Mouse (Mus musculus) G1E-ER4 (cell line): ENCODE results near the gene Iqgap1. TPM values are rescaled to one million over a fixed set of nuclear protein-coding genes. Genes with fewer than 3 reads are reported as not detected.

Experiments used
- GATA1 ChIP-seq: IDR thresholded peaks from one replicate; pipeline ENCODE4 v1.8.0; 2012; ENCODE audit warnings: low read length, inconsistent platforms
- polyA plus RNA-seq: library from polyadenylated mRNA; stranded (reverse); fragments of >175 nt; gene quantifications from 2 replicates; pipeline ENCODE4 v1.2.3, GENCODE M21; 2012

Iqgap1 gene
- polyA plus RNA-seq, 1 experiment: 12.6 TPM

- TF ChIP-seq GATA1: no peak
Measured at GRCm38 (mm10) chr7:80846280-80846678, 20.5 kb upstream of the Iqgap1 start.

DNA sequence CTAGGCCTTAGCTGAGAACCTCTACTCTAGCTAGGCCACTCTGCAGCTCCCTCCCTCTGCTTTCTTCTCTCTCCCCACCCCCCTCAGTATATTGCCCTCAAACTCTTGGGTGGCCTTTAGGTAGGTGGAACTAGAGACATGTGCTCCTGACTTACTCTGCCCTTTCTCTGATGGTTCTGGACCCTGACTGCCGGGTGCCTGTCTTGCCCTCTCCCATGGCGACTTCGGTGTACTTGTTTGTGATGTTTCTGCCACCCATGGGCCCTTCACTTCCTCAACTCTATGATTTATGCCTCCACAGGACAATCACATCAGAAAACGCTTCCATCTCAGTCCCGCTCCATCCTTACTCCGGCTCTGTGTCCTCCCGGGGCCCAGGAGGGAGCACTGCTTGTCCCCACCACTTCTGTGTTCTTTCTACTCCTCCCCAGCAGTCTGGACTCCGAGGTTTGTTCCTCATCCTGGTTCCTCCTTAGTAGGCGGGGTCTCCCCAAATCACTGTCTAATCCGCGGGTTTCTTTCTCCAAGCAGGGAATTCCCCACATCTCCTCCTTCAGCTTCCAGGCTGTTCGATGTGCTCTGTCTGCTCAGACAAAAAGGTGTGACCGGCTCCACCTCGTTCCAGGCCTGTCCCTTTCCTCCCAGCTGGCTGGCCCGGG lies 20.0 kb upstream of the Iqgap1 start:
- TF ChIP-seq GATA1: no peak

- no peak for TF ChIP-seq GATA1
Measured at GRCm38 (mm10) chr7:80844691-80845090, 18.9 kb upstream of the Iqgap1 start.

DNA sequence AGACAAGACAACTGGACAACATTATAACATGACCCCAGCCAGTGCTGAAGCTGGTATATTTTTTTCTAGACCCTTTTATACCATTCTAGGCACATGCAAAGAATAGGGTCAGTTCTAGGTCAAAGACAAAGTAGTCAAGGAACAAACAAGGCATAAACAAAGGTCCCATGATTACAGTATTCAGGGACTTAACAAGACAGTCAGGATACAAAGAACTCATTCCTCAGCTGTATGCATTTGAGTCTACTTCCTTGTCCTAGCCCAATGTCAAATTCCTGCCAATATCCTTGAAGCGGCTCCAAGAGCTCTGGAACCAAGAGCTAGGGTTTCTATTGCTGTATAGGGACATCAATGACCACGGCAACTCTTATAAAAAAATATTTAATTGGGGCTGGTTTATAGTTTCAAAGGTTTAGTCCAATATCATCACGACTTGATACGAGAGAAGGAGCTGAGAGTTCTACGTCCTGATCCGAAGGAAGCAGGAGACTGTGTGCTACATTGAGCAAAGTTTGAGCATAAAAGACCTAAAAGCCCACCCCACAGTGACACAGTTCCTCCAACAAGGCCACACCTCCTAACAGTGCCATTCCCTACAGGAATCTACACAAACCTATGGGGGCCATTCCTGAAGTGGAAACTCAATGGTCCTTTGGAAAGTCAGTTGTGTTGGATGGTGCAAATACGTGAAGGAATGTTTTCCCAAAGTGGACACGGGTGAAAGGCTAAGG lies 18.3 kb upstream of the Iqgap1 start:
- TF ChIP-seq GATA1: no peak

DNA sequence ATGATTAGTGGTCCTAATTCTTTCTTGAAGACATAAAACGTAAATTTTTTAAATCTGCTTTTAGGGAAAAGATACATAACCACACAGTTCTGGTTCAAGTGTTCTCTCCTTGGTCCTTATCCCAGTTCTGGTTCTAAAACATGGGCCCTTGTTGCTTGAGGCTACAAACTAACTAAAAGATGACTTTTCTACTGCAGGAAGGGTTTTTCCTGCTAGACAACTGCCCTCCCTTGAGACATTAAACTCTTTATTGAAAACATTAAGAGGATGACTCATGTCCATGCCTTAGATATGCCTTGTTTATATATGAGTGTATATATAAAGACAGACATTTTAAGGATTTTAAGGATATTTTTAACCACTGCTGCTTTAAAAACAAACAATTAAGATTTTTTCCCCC lies 17.4 kb upstream of the Iqgap1 start:
- no peak for TF ChIP-seq GATA1

DNA sequence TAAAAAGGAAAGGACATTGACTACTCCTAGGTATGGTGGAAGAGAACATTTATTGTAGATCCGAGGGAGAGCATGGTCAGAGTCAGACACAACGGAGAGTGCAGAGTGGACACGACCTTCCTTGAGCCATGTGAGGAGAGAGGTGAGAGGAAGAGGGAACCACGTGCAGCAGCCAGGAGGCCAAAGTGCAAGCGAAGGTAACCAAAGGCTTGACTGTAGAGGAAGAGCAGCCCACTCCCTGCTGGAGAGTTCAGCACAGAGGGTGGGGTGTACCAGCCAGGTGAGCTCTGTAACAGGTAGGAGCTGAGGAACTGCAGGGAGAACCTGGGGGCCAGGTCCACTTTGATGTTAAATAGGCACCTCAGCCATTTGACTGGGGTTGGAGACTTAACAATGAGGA lies 16.4 kb upstream of the Iqgap1 start:
- no peak for TF ChIP-seq GATA1

DNA sequence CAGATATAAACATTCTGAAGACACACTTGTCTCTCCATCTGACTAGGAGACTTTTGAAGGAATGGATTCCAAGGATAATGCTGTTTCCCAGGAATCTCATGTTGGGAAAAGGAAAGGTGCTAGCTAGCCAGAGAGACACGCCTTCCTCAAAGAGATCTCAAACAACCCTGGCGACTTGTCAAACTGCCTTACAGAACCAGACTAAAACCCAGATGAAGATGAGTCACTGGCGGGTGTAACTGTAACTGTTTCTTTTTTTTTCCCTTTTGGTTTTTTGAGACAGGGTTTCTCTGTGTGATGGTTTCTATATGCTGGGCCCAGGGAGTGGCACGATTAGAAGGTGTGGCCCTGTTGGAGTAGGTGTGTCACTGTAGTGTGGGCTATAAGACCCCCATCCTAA lies 15.2 kb upstream of the Iqgap1 start:
- no peak for TF ChIP-seq GATA1

GRCm38 (mm10) chr7:80840241-80840640 lies 14.5 kb upstream of the Iqgap1 start:
- no peak for TF ChIP-seq GATA1

GRCm38 (mm10) chr7:80839755-80840154 lies 14.0 kb upstream of the Iqgap1 start:
- TF ChIP-seq GATA1: no peak

DNA sequence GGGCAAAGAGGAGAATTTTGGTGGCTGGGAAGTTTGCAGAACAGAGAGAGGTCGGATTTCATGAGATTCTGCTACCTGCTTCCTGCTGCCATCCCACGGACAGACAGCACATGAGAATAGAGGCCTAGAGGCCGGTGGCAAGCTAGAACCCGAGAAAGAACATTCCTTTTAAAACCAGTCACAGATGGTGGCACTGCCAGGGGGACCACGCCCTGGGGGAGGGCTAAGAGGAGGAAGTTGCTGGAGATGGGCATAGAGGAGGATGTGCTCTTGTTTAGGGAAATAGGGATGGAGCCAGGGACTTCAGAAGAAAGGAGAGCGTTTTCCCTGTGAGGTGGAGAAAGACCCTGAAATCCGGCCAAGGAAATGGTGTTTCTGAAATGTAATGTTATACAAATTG lies 12.5 kb upstream of the Iqgap1 start:
- no peak for TF ChIP-seq GATA1

DNA sequence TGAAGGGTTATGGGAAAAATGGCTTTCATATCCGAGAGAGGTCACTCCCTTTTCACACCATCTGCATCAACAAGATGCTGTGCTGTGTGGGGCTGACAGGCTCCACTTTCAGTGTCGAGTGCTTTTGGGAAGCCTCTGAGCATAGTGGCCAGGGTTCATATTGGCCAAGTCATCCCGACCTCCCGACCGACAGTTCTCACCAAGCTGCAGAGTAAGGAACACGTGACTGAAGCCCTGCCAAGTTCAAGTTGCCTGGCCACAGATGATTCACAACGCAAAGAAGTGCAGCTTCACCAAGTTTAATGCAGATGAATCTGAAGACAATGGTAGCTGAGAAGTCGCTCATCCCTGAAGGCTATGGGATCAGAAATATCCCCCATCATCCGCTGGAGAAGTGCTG lies 12.0 kb upstream of the Iqgap1 start:
- no peak for TF ChIP-seq GATA1

- TF ChIP-seq GATA1: no peak
Measured at GRCm38 (mm10) chr7:80835984-80836652, 10.3 kb upstream of the Iqgap1 start.

DNA sequence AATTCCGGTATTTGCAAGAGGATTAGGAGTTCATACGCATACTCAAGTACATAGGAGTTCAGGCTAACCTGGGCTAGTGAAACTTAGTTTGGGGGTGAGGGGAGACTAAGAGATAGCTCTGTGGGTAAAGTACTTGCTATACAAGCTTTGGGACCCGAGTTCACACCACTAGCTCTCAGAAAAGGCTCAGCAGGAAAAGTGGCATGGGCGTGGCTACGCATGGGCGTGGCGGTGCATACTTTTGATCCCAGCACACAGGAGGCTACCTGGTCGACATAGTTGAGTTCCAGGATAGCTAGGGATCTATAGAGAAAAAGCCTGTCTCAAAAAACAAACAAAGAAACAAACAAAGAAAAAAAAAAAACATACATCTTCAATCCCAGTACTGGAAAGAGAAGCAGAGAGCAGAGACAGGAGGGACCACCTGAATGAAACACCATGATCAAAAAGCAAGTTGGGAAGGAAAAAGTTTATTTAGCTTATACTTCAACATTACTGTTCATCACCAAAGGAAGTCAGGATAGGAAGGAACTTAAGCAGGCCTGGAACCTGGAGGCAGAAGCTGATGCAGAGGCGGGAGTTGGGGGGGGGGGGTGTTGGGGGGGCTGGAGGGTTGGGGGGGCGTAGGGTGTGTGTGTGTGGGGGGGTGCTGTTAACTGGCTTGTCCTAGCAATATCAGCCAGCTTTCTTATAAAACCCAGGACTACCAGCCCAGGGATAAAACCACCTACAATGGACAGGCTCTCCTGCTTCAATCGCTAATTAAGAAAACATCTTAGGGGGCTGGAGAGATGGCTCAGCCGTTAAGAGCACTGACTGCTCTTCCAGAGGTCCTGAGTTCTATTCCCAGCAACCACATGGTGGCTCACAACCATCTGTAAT lies 8.1 kb upstream of the Iqgap1 start:
- no peak for TF ChIP-seq GATA1

GRCm38 (mm10) chr7:80832191-80832590 lies 6.4 kb upstream of the Iqgap1 start:
- no peak for TF ChIP-seq GATA1

DNA sequence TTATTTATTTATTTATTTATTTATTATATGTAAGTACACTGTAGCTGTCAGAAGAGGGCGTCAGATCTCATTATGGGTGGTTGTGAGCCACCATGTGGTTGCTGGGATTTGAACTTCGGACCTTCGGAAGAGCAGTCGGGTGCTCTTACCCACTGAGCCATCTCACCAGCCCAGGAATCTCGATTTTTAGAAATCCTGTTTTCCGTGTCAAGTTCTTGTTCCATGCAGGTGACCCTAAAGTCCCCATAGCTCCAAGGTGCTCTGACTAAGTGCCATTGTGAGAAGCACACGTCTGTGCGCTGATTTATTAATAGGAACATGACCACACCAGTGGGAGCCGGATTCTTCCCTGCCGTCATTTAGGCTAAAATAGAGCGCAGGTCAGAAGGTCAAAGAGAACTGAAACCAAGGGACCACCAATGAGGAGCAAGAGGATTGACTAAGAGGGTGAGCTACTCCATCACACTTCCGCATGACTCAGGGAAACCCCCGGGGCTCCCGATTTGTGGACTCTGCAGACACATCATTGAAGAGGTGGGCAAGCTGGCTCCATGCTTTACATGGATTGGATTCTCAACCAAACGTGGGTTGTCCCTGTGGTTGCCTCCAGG lies 4.5 kb upstream of the Iqgap1 start:
- no peak for TF ChIP-seq GATA1
